Mouse (Mus musculus): ENCODE measurements at regions not wholly inside any gene's neighbourhood (a gene's known extent, or its start where the extent isn't known, plus 50 kb on each side); places are given as distances from the start of the nearest gene placed in this dataset.

DNA sequence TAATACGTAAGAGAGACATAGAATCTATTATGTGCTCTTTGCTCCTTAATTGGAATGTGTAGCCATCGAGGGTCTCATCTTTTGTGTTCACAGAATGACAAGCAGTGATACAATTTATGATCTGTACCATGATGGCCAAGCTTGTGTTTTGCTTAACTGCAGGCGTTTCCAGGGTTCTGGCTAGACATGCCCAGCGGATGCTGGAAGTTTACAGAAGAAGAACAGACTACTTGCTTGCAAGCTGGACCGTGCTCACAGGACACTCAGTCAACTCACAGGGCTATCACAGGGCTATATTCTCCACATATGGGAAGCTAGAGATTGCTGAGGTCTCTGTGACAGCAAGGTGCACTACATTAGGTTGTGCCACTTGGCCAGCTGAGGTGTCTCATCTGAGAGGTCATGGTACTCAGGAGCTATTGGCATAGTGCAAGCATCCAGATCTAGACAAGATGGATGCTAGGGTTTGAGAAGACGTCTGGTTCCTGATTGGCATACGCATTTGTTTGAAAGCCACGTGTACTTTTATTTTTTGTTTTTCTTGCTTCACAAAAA lies 75.2 kb upstream of the Map4k3 start:
- Histone ChIP-seq H3K36me3 (ENCODE audit: control insufficient read depth, insufficient read depth) (no peaks in the 10 kb centered on the region), H3K27me3 (ENCODE audit: control insufficient read depth, insufficient read depth, insufficient read length) (no peaks in the 10 kb centered on the region), H3K4me3 (no peak overlapping the region), H3ac (ENCODE audit: control insufficient read depth, insufficient read length) (no peak overlapping the region), H3K4me2 (ENCODE audit: low read depth) (no peak overlapping the region), H3K79me2 (ENCODE audit: control insufficient read depth, insufficient read depth) (no peaks in the 10 kb centered on the region)
- TF ChIP-seq CEBPB (IDR thresholded peaks at IDR 0.05; ENCODE audit: insufficient read depth, poor library complexity, severe bottlenecking), result no peak
- TF ChIP-seq REST (IDR thresholded peaks at IDR 0.05; ENCODE audit: insufficient read depth, insufficient read length), result no peak
- TF ChIP-seq MYOG (IDR thresholded peaks at IDR 0.05; ENCODE audit: control insufficient read depth in 1 of 3, insufficient read depth in 1 of 3, insufficient read length in 2 of 3, low read depth in 2 of 3), result no peak
- no peak for TF ChIP-seq TCF3 (IDR thresholded peaks at IDR 0.05; ENCODE audit: insufficient read length, low read depth)
- TF ChIP-seq SRF (IDR thresholded peaks at IDR 0.05; ENCODE audit: control insufficient read depth, insufficient read length, low read depth), result no peak
- no peak for TF ChIP-seq POLR2AphosphoS2 (IDR thresholded peaks at IDR 0.05; ENCODE audit: insufficient read length, low read depth)
- TF ChIP-seq MYOD1 (IDR thresholded peaks at IDR 0.05; ENCODE audit: control insufficient read depth in 1 of 3, insufficient read length in 2 of 3, low read depth in 2 of 3), result no peak
- no peak for TF ChIP-seq TCF12 (IDR thresholded peaks at IDR 0.05; ENCODE audit: insufficient read depth, poor library complexity, severe bottlenecking)
- no peak for TF ChIP-seq POLR2A (IDR thresholded peaks at IDR 0.05; ENCODE audit: insufficient read length, low read depth)
- TF ChIP-seq E2F4 (IDR thresholded peaks at IDR 0.05; ENCODE audit: insufficient read depth), result no peak
- no peak for TF ChIP-seq MAX (IDR thresholded peaks at IDR 0.05; ENCODE audit: low read depth)
- no peak for TF ChIP-seq USF1 (IDR thresholded peaks at IDR 0.05; ENCODE audit: low read depth)

DNA sequence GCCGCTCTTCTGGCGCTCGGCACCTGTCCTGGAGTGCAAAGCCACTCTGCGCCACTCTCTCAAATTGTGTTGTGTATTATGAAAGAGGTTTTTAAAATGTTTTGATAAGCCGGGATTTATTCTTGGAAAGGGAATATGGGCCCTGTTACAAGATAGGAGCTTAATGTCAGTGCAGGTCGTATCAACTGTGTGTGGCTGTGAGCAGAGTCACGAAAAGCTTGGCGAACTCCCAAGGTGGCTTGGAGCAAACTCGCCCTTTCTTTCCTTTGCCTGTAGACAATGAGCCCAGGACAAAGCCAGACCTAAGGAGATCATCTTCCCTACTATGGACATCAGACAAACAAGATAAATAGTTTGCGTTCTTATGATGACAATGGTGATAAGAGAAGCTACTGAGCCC lies 74.3 kb upstream of the Map4k3 start:
- no peaks in the 10 kb centered on the region for H3K79me2 ChIP-seq (ENCODE audit: control insufficient read depth, insufficient read depth)
- TF ChIP-seq POLR2AphosphoS2 (IDR thresholded peaks at IDR 0.05; ENCODE audit: insufficient read length, low read depth), result no peak
- TF ChIP-seq MAX (IDR thresholded peaks at IDR 0.05; ENCODE audit: low read depth), result no peak
- no peak for TF ChIP-seq USF1 (IDR thresholded peaks at IDR 0.05; ENCODE audit: low read depth)
- TF ChIP-seq POLR2A (IDR thresholded peaks at IDR 0.05; ENCODE audit: insufficient read length, low read depth), result no peak
- no peak for TF ChIP-seq CEBPB (IDR thresholded peaks at IDR 0.05; ENCODE audit: insufficient read depth, poor library complexity, severe bottlenecking)
- no peak for TF ChIP-seq MYOD1 (IDR thresholded peaks at IDR 0.05; ENCODE audit: control insufficient read depth in 1 of 3, insufficient read length in 2 of 3, low read depth in 2 of 3)
- TF ChIP-seq TCF12 (IDR thresholded peaks at IDR 0.05; ENCODE audit: insufficient read depth, poor library complexity, severe bottlenecking), result no peak
- no peak for TF ChIP-seq TCF3 (IDR thresholded peaks at IDR 0.05; ENCODE audit: insufficient read length, low read depth)
- TF ChIP-seq E2F4 (IDR thresholded peaks at IDR 0.05; ENCODE audit: insufficient read depth), result no peak
- no peak for TF ChIP-seq MYOG (IDR thresholded peaks at IDR 0.05; ENCODE audit: control insufficient read depth in 1 of 3, insufficient read depth in 1 of 3, insufficient read length in 2 of 3, low read depth in 2 of 3)
- TF ChIP-seq SRF (IDR thresholded peaks at IDR 0.05; ENCODE audit: control insufficient read depth, insufficient read length, low read depth), result no peak
- no peak overlapping the region for H3K4me3 ChIP-seq
- peak overlapping the region; percentile 74 for H3K4me2 ChIP-seq (ENCODE audit: low read depth)
- H3K27me3 ChIP-seq (ENCODE audit: control insufficient read depth, insufficient read depth, insufficient read length), result no peaks in the 10 kb centered on the region
- H3ac ChIP-seq (ENCODE audit: control insufficient read depth, insufficient read length), result no peak overlapping the region
- no peaks in the 10 kb centered on the region for H3K36me3 ChIP-seq (ENCODE audit: control insufficient read depth, insufficient read depth)

DNA sequence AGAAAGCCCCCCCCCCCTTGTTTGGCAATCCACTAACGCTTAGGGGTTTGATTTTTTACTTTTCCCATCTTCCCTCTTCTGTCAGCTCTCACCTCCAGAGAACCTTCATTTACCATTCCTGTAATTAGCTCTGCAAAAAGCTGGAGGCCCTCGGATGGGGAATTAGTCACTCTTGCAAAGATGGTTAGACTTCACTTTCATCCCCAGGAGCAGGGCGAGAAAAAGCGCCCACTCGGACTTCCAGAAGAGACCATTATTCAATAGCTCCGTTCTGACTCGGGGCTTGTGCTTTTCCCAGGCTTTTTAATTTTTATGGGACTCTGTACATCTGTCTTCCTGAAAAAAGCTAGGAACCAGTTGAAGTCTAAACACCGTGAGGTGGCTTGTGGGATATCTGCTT lies 73.7 kb upstream of the Map4k3 start:
- Histone ChIP-seq H3K27me3 (ENCODE audit: control insufficient read depth, insufficient read depth, insufficient read length) (no peaks in the 10 kb centered on the region), H3K4me3 (no peak overlapping the region), H3ac (ENCODE audit: control insufficient read depth, insufficient read length) (no peak overlapping the region), H3K4me2 (ENCODE audit: low read depth) (peak overlapping the region; percentile 74), H3K79me2 (ENCODE audit: control insufficient read depth, insufficient read depth) (no peaks in the 10 kb centered on the region), H3K36me3 (ENCODE audit: control insufficient read depth, insufficient read depth) (no peaks in the 10 kb centered on the region)
- no peak for TF ChIP-seq MAX (IDR thresholded peaks at IDR 0.05; ENCODE audit: low read depth)
- no peak for TF ChIP-seq SRF (IDR thresholded peaks at IDR 0.05; ENCODE audit: control insufficient read depth, insufficient read length, low read depth)
- TF ChIP-seq POLR2A (IDR thresholded peaks at IDR 0.05; ENCODE audit: insufficient read length, low read depth), result no peak
- TF ChIP-seq E2F4 (IDR thresholded peaks at IDR 0.05; ENCODE audit: insufficient read depth), result no peak
- no peak for TF ChIP-seq TCF3 (IDR thresholded peaks at IDR 0.05; ENCODE audit: insufficient read length, low read depth)
- no peak for TF ChIP-seq CEBPB (IDR thresholded peaks at IDR 0.05; ENCODE audit: insufficient read depth, poor library complexity, severe bottlenecking)

GRCm38 (mm10) chr17:80801451-80801983 lies 73.2 kb upstream of the Map4k3 start:
- H3K36me3 ChIP-seq (ENCODE audit: control insufficient read depth, insufficient read depth), result no peaks in the 10 kb centered on the region
- TF ChIP-seq E2F4 (IDR thresholded peaks at IDR 0.05; ENCODE audit: insufficient read depth) (no peak), SRF (IDR thresholded peaks at IDR 0.05; ENCODE audit: control insufficient read depth, insufficient read length, low read depth) (peak; percentile 67), MYOG (IDR thresholded peaks at IDR 0.05; ENCODE audit: control insufficient read depth in 1 of 3, insufficient read depth in 1 of 3, insufficient read length in 2 of 3, low read depth in 2 of 3) (no peak), REST (IDR thresholded peaks at IDR 0.05; ENCODE audit: insufficient read depth, insufficient read length) (no peak), TCF12 (IDR thresholded peaks at IDR 0.05; ENCODE audit: insufficient read depth, poor library complexity, severe bottlenecking) (no peak), CEBPB (IDR thresholded peaks at IDR 0.05; ENCODE audit: insufficient read depth, poor library complexity, severe bottlenecking) (no peak)
- H3K27me3 ChIP-seq (ENCODE audit: control insufficient read depth, insufficient read depth, insufficient read length), result no peaks in the 10 kb centered on the region
- H3K79me2 ChIP-seq (ENCODE audit: control insufficient read depth, insufficient read depth), result no peaks in the 10 kb centered on the region
- no peak overlapping the region for H3ac ChIP-seq (ENCODE audit: control insufficient read depth, insufficient read length)
- H3K4me3 ChIP-seq, result no peak overlapping the region
- H3K4me2 ChIP-seq (ENCODE audit: low read depth), result peak overlapping the region; percentile 74

DNA sequence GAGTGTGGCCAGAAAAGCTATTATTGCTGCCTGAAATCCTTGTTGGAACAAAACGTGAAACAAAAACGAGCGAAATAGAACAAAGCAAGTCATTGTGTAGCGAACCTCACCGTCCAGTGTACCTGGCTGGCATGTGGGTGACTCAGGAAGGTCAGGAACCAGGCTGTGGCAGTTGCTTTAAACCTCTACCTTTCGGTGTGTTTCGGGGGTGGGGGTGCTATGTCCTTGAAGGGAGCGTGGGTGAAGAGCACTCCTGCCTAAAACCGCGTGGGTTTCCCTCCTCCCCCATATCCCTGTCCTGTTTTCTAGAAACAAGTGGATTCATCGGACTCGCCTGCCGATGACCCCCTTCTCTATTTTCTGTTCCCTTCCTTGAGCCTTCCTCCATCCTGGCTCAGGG lies 72.6 kb upstream of the Map4k3 start:
- Histone ChIP-seq H3K27me3 (ENCODE audit: control insufficient read depth, insufficient read depth, insufficient read length) (no peaks in the 10 kb centered on the region), H3K79me2 (ENCODE audit: control insufficient read depth, insufficient read depth) (no peaks in the 10 kb centered on the region), H3K4me3 (no peak overlapping the region), H3K36me3 (ENCODE audit: control insufficient read depth, insufficient read depth) (no peaks in the 10 kb centered on the region), H3K4me2 (ENCODE audit: low read depth) (no peak overlapping the region), H3ac (ENCODE audit: control insufficient read depth, insufficient read length) (no peak overlapping the region)
- TF ChIP-seq POLR2AphosphoS2 (IDR thresholded peaks at IDR 0.05; ENCODE audit: insufficient read length, low read depth) (no peak), MAX (IDR thresholded peaks at IDR 0.05; ENCODE audit: low read depth) (no peak), REST (IDR thresholded peaks at IDR 0.05; ENCODE audit: insufficient read depth, insufficient read length) (no peak), MYOD1 (IDR thresholded peaks at IDR 0.05; ENCODE audit: control insufficient read depth in 1 of 3, insufficient read length in 2 of 3, low read depth in 2 of 3) (no peak), USF1 (IDR thresholded peaks at IDR 0.05; ENCODE audit: low read depth) (no peak), SRF (IDR thresholded peaks at IDR 0.05; ENCODE audit: control insufficient read depth, insufficient read length, low read depth) (no peak), E2F4 (IDR thresholded peaks at IDR 0.05; ENCODE audit: insufficient read depth) (no peak), MYOG (IDR thresholded peaks at IDR 0.05; ENCODE audit: control insufficient read depth in 1 of 3, insufficient read depth in 1 of 3, insufficient read length in 2 of 3, low read depth in 2 of 3) (no peak), TCF12 (IDR thresholded peaks at IDR 0.05; ENCODE audit: insufficient read depth, poor library complexity, severe bottlenecking) (no peak), POLR2A (IDR thresholded peaks at IDR 0.05; ENCODE audit: insufficient read length, low read depth) (no peak), CEBPB (IDR thresholded peaks at IDR 0.05; ENCODE audit: insufficient read depth, poor library complexity, severe bottlenecking) (no peak), TCF3 (IDR thresholded peaks at IDR 0.05; ENCODE audit: insufficient read length, low read depth) (no peak)
